Mouse (Mus musculus): ENCODE measurements around the gene Ms4a3. TPM values are rescaled to one million over a fixed set of nuclear protein-coding genes. Genes with fewer than 3 reads are reported as not detected.

Gene Ms4a3
- polyA plus RNA-seq, 1 experiment from 2014 or later = not detected

DNA sequence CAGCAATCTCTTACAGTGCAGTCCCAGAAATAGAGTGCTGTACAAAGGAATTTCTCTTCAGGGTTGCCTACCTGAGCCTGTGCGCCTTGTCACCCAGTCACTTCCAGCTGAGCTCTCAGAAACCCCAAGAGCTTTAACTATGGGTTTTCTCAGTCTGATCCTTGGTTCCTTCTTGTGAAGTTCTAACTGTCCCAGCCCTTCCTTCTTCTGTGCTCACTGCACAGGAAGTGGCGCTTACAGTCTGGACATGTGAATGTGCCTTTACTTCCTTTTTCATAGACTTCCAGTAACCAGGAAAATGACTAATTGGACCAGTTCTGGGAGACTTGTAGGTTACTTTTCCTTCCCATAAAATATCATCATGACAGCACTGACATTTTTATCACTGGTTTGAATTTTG lies 36.0 kb downstream of the Ms4a3 start, which contains the start of gene Ms4a6d:
Gene Ms4a6d (minus strand): TSS at position 247 of the 400 bp plus-strand sequence.
- H3K27ac ChIP-seq (ENCODE audit: low read length) = no peak within 1 kb of the TSS
- 80% methylated on average over 2 of the region's 2 CpGs for WGBS
- no peaks in the 10 kb centered on the region for H3K27me3 ChIP-seq (replicated peaks; ENCODE audit: insufficient read depth, low read length)
- H3K4me3 ChIP-seq (ENCODE audit: low read depth, low read length) = no peak within 1 kb of the TSS
- H3K9ac ChIP-seq (replicated peaks; ENCODE audit: low read depth) = no peak within 1 kb of the TSS
- no peak within 1 kb of the TSS for H3K4me2 ChIP-seq (replicated peaks; ENCODE audit: low read depth, low read length)
- H3K36me3 ChIP-seq (ENCODE audit: insufficient read depth, low read length) = no peaks in the 10 kb centered on the region
- TF ChIP-seq EP300 (IDR thresholded peaks at IDR 0.05) (no peak), CTCF (IDR thresholded peaks at IDR 0.05) (no peak)
- no peaks in the 10 kb centered on the region for H3K4me1 ChIP-seq (ENCODE audit: insufficient read depth, low read depth, low read length)
- ATAC-seq (no peak), DNase-seq (ENCODE audit: low spot score) (peak; percentile 19)
- no peaks in the 10 kb centered on the region for H3K9me3 ChIP-seq (ENCODE audit: low read length)

DNA sequence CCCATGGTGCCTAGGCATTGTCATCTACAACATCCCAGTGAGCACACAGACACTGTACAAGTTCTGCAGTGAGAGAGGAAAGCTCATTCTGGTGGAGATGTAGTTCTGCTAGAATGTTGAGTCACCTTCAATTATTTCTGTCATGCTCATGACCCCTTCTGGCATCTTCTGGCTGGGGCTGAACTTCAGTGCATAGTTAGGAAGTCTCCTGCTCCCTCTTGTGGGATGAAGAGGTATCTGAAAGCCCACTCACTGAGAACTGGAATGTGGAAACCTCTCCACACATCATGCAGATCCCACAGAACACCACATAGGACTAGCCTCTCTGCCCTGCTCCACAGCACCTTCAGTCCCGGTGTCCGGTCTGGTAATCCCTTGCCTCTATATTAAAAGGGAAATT lies 38.6 kb downstream of the Ms4a3 start:
- no peaks in the 10 kb centered on the region for H3K27me3 ChIP-seq (replicated peaks; ENCODE audit: insufficient read depth, low read length)
- no peak overlapping the region for H3K4me3 ChIP-seq (ENCODE audit: low read depth, low read length)
- no peak overlapping the region for H3K4me2 ChIP-seq (replicated peaks; ENCODE audit: low read depth, low read length)
- no peak overlapping the region for H3K27ac ChIP-seq (ENCODE audit: low read length)
- TF ChIP-seq CTCF (IDR thresholded peaks at IDR 0.05) (peak; percentile 75), EP300 (IDR thresholded peaks at IDR 0.05) (no peak)
- no peaks in the 10 kb centered on the region for H3K9me3 ChIP-seq (ENCODE audit: low read length)
- peak; percentile 78 for DNase-seq (ENCODE audit: low spot score)
- no peaks in the 10 kb centered on the region for H3K4me1 ChIP-seq (ENCODE audit: insufficient read depth, low read depth, low read length)
- H3K9ac ChIP-seq (replicated peaks; ENCODE audit: low read depth) = no peak overlapping the region
- WGBS = 81% methylated on average over 2 of the region's 2 CpGs
- H3K36me3 ChIP-seq (ENCODE audit: insufficient read depth, low read length) = no peaks in the 10 kb centered on the region
- ATAC-seq = peak; percentile 41

DNA sequence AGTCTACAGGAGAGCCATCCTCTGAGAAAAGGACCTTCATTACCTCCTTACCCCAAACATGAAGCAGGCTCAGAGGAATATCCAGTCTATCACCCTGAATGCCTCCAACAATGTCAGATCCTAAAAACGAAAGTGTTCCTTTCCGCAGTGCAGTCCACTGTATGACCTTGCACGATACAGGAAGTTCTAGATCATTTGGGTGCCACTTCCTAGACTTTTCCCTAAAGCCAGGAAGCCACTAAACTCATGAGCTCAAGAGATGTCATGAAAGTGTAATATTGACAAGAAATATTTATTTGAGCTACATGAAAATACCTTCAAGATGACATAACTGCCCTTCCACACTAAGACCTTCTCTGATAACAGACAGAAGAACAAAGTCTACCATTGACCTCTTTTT lies 39.3 kb downstream of the Ms4a3 start:
- 64% methylated on average over 3 of the region's 3 CpGs for WGBS
- no peak for ATAC-seq
- H3K36me3 ChIP-seq (ENCODE audit: insufficient read depth, low read length) = no peaks in the 10 kb centered on the region

DNA sequence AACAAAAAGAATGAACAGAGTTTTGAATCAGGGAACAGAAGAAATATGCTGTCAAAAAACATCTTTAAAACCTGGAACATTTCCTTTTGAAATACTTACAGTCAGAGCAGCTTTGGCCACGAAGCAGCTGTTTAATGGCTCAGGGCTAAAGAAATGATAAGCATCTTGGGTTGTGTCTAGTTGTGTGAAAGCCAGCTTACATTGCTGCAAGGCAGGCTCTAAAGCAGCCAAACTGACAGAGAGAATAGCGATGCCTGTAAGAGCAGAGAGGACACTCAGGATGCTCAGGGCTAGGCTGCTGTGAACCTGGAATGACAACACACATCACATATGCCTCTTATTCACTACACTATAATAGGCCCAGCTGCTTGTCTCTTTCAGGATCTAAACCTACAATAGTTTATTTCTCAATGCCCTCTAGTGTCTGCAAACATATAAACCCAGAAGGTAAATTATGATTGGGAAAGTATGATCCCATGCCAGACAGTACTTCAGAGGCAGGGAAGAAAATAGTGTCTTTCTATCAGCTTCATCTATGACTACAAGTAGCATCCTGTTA lies 50.7 kb downstream of the Ms4a3 start:
- Histone ChIP-seq H3K4me2 (replicated peaks; ENCODE audit: low read depth, low read length) (no peak overlapping the region), H3K27ac (ENCODE audit: low read length) (no peak overlapping the region), H3K4me1 (ENCODE audit: insufficient read depth, low read depth, low read length) (no peaks in the 10 kb centered on the region), H3K9me3 (ENCODE audit: low read length) (no peaks in the 10 kb centered on the region), H3K27me3 (replicated peaks; ENCODE audit: insufficient read depth, low read length) (no peaks in the 10 kb centered on the region), H3K9ac (replicated peaks; ENCODE audit: low read depth) (no peak overlapping the region), H3K36me3 (ENCODE audit: insufficient read depth, low read length) (no peaks in the 10 kb centered on the region), H3K4me3 (ENCODE audit: low read depth, low read length) (no peak overlapping the region)
- ATAC-seq (no peak), DNase-seq (ENCODE audit: low spot score) (no peak)
- 61% methylated on average over 2 of the region's 2 CpGs for WGBS
- TF ChIP-seq EP300 (IDR thresholded peaks at IDR 0.05) = no peak
- no peak for TF ChIP-seq CTCF (IDR thresholded peaks at IDR 0.05)

More for the DNA sequence above, 39.3 kb downstream of the Ms4a3 start:
- H3K27ac ChIP-seq (ENCODE audit: low read length) = no peak overlapping the region
- TF ChIP-seq EP300 (IDR thresholded peaks at IDR 0.05) (no peak), CTCF (IDR thresholded peaks at IDR 0.05) (no peak)
- H3K4me3 ChIP-seq (ENCODE audit: low read depth, low read length) = no peak overlapping the region
- DNase-seq (ENCODE audit: low spot score) = no peak
- H3K27me3 ChIP-seq (replicated peaks; ENCODE audit: insufficient read depth, low read length) = no peaks in the 10 kb centered on the region
- no peak overlapping the region for H3K4me2 ChIP-seq (replicated peaks; ENCODE audit: low read depth, low read length)
- H3K4me1 ChIP-seq (ENCODE audit: insufficient read depth, low read depth, low read length) = no peaks in the 10 kb centered on the region
- H3K9ac ChIP-seq (replicated peaks; ENCODE audit: low read depth) = no peak overlapping the region
- H3K9me3 ChIP-seq (ENCODE audit: low read length) = no peaks in the 10 kb centered on the region

DNA sequence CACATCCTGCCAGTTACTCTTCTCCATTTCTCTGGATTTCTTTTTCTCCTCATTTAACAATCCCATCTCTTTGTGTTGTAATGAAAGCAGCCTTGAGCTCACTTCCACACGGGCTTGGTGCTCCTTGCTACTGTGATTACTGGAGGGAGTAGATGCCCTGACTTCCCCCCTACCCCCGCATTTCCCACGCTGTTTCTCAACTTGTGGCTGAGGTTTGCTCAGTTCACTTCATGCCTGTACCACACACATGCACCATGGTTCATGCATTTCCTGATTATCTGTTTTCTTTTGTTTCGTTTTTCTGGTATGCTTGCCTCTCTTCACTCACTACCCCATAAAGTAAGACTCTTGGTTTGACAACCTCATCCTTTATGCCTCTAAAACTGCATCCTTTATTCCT lies 51.4 kb downstream of the Ms4a3 start:
- Histone ChIP-seq H3K4me1 (ENCODE audit: insufficient read depth, low read depth, low read length) (no peaks in the 10 kb centered on the region), H3K4me3 (ENCODE audit: low read depth, low read length) (no peak overlapping the region), H3K4me2 (replicated peaks; ENCODE audit: low read depth, low read length) (no peak overlapping the region), H3K27ac (ENCODE audit: low read length) (no peak overlapping the region), H3K9me3 (ENCODE audit: low read length) (no peaks in the 10 kb centered on the region), H3K27me3 (replicated peaks; ENCODE audit: insufficient read depth, low read length) (no peaks in the 10 kb centered on the region), H3K9ac (replicated peaks; ENCODE audit: low read depth) (no peak overlapping the region), H3K36me3 (ENCODE audit: insufficient read depth, low read length) (no peaks in the 10 kb centered on the region)
- ATAC-seq = no peak
- no peak for TF ChIP-seq CTCF (IDR thresholded peaks at IDR 0.05)
- no peak for TF ChIP-seq EP300 (IDR thresholded peaks at IDR 0.05)
- DNase-seq (ENCODE audit: low spot score) = no peak
- 71% methylated on average over 4 of the region's 4 CpGs for WGBS

Other genes with a start within 250 kb of the Ms4a3 start
- gene Ms4a4c, start 236.1 kb downstream of the Ms4a3 start, polyA plus RNA-seq (2015; fragmentation: Nextera tagmentation; extraction: Ambion mirVana) = 1.1 and 1.2 TPM in 2 replicates
- gene Ms4a4b, start 197.3 kb downstream of the Ms4a3 start, polyA plus RNA-seq (2015; fragmentation: Nextera tagmentation; extraction: Ambion mirVana) = 1.7 and 2.4 TPM in 2 replicates
- 10.8 and 12.6 TPM in 2 replicates for gene Ms4a6c, start 171.5 kb downstream of the Ms4a3 start, polyA plus RNA-seq (2015; fragmentation: Nextera tagmentation; extraction: Ambion mirVana)
- gene Gm8369, start 154.9 kb downstream of the Ms4a3 start, polyA plus RNA-seq (2015; fragmentation: Nextera tagmentation; extraction: Ambion mirVana) = 0.14 and 0.20 TPM in 2 replicates
- gene Ms4a6b, start 124.3 kb downstream of the Ms4a3 start, polyA plus RNA-seq (2015; fragmentation: Nextera tagmentation; extraction: Ambion mirVana) = 5.2 and 7.1 TPM in 2 replicates
- 3.8 and 4.3 TPM in 2 replicates for gene Ms4a4d, start 104.0 kb downstream of the Ms4a3 start, polyA plus RNA-seq (2015; fragmentation: Nextera tagmentation; extraction: Ambion mirVana)
- 11.6 and 12.0 TPM in 2 replicates for gene Ms4a6d, start 36.0 kb downstream of the Ms4a3 start, polyA plus RNA-seq (2015; fragmentation: Nextera tagmentation; extraction: Ambion mirVana)
- gene Ms4a2, start 17.1 kb downstream of the Ms4a3 start, polyA plus RNA-seq (2015; fragmentation: Nextera tagmentation; extraction: Ambion mirVana) = 0.16 and 0.51 TPM in 2 replicates
- not detected in 2 replicates for gene Oosp2, start 19.7 kb upstream of the Ms4a3 start, polyA plus RNA-seq (2015; fragmentation: Nextera tagmentation; extraction: Ambion mirVana)
- gene Oosp1, start 50.3 kb upstream of the Ms4a3 start, polyA plus RNA-seq (2015; fragmentation: Nextera tagmentation; extraction: Ambion mirVana) = not detected in 2 replicates
- gene Oosp3, start 56.2 kb upstream of the Ms4a3 start, polyA plus RNA-seq (2015; fragmentation: Nextera tagmentation; extraction: Ambion mirVana) = not detected in 2 replicates
- 10.9 and 15.7 TPM in 2 replicates for gene Gif, start 106.7 kb upstream of the Ms4a3 start, polyA plus RNA-seq (2015; fragmentation: Nextera tagmentation; extraction: Ambion mirVana)
- 26.9 and 27.8 TPM in 2 replicates for gene Mrpl16, start 129.5 kb upstream of the Ms4a3 start, polyA plus RNA-seq (2015; fragmentation: Nextera tagmentation; extraction: Ambion mirVana)
- 39.7 and 42.6 TPM in 2 replicates for gene Stx3, start 178.6 kb upstream of the Ms4a3 start, polyA plus RNA-seq (2015; fragmentation: Nextera tagmentation; extraction: Ambion mirVana)
- gene Olfr1417, start 198.4 kb upstream of the Ms4a3 start, polyA plus RNA-seq (2015; fragmentation: Nextera tagmentation; extraction: Ambion mirVana) = 0.08 and 0.14 TPM in 2 replicates
- not detected in 2 replicates for gene Olfr1418, start 220.2 kb upstream of the Ms4a3 start, polyA plus RNA-seq (2015; fragmentation: Nextera tagmentation; extraction: Ambion mirVana)
- not detected in 2 replicates for gene Olfr1419, start 234.3 kb upstream of the Ms4a3 start, polyA plus RNA-seq (2015; fragmentation: Nextera tagmentation; extraction: Ambion mirVana)
- 0.12 and 0.15 TPM in 2 replicates for gene Olfr1420, start 245.7 kb upstream of the Ms4a3 start, polyA plus RNA-seq (2015; fragmentation: Nextera tagmentation; extraction: Ambion mirVana)